Mouse (Mus musculus) heart, postnatal 0 days (tissue): ENCODE data around the gene Ankrd13b. TPM values are rescaled to one million over a fixed set of nuclear protein-coding genes. Genes with fewer than 3 reads are reported as not detected.
"Not testable (repeated sequence)": the region's sequence is repeated elsewhere in the genome, so short reads cannot be mapped to it uniquely, and the experiment has no call there.

ENCODE experiments used
- ATAC-seq: fragments of 200-750 bp; cut with Nextera tagmentation; 2 replicates; pipeline ENCODE4 v1.8.0; 2017; ENCODE audit warnings: low read depth, moderate number of reproducible peaks, moderate library complexity; ENCODE audit not compliant: insufficient read depth
- DNase-seq: peaks from one replicate; pipeline ENCODE4 v3.0.0-alpha.2; 2016; ENCODE audit warnings: low spot score
- H3K27ac ChIP-seq: fragments of 300-500 bp; sonication (generic); 2 replicates; pipeline ENCODE4 v1.5.1; 2014; ENCODE audit warnings: low read depth, mild to moderate bottlenecking
- H3K27me3 ChIP-seq: fragments of 300-500 bp; sonication (generic); 2 replicates; pipeline ENCODE4 v1.6.1; 2014; ENCODE audit warnings: low read length, mixed read lengths; ENCODE audit not compliant: control insufficient read depth, insufficient read depth
- H3K36me3 ChIP-seq: fragments of 300-500 bp; sonication (generic); replicated peaks from 2 replicates; pipeline ENCODE4 v1.6.1; 2014; ENCODE audit warnings: low read length, mixed read lengths; ENCODE audit not compliant: control insufficient read depth, insufficient read depth
- H3K4me1 ChIP-seq: fragments of 300-500 bp; sonication (generic); 2 replicates; pipeline ENCODE4 v1.6.1; 2014; ENCODE audit warnings: antibody characterized with exemption; ENCODE audit not compliant: control insufficient read depth, insufficient read depth
- H3K4me2 ChIP-seq: fragments of 300-500 bp; sonication (generic); 2 replicates; pipeline ENCODE4 v1.6.1; 2014; ENCODE audit warnings: low read depth, mild to moderate bottlenecking, low read length, moderate library complexity
- H3K4me3 ChIP-seq: fragments of 300-500 bp; sonication (generic); 2 replicates; pipeline ENCODE4 v1.5.1; 2014; ENCODE audit warnings: low read depth, low read length
- H3K9ac ChIP-seq: fragments of 300-500 bp; sonication (generic); replicated peaks from 2 replicates; pipeline ENCODE4 v1.6.1; 2014; ENCODE audit warnings: low read depth, low read length, mixed read lengths
- H3K9me3 ChIP-seq: fragments of 300-500 bp; sonication (generic); replicated peaks from 2 replicates; pipeline ENCODE4 v1.6.1; 2016; ENCODE audit warnings: low read length; ENCODE audit not compliant: control insufficient read depth
- CTCF ChIP-seq: IDR thresholded peaks from 2 replicates; pipeline ENCODE4 v1.5.1; 2016; ENCODE audit warnings: antibody characterized with exemption, control low read depth, low read depth
- EP300 ChIP-seq: IDR thresholded peaks from 2 replicates; pipeline ENCODE4 v1.6.1; 2016; ENCODE audit warnings: antibody characterized with exemption, low read depth
- WGBS: fragments of 180-500 bp; shearing (Covaris S2); extraction: QIAGEN DNeasy Blood & Tissue Kit; methylation state at CpG from one replicate; pipeline ENCODE4 v1.1.7; 2014; 5-methylcytosine and 5-hydroxymethylcytosine counted together
- polyA plus RNA-seq: library from polyadenylated mRNA; unstranded; fragments of >200 nt; fragmentation: Nextera tagmentation; extraction: Ambion mirVana; gene quantifications from 2 replicates; pipeline ENCODE4 v1.2.1, GENCODE M21; 2015
- total RNA-seq: library from RNA; depleted of rRNA; stranded (reverse); fragments of >200 nt; gene quantifications from 2 replicates; pipeline ENCODE4 v1.2.3, GENCODE M21; 2014; ENCODE audit warnings: low replicate concordance; rRNA removed

Gene Ankrd13b
- total RNA-seq (6.4 and 9.9 TPM in 2 replicates), polyA plus RNA-seq (2.6 and 2.7 TPM in 2 replicates)

GRCm38 (mm10) chr11:77489591-77490235, at the start of gene Ankrd13b:
Ankrd13b (minus strand) TSS chr11:77489678.
- H3K36me3 ChIP-seq, result no peaks in the 10 kb centered on the region
- peak within 1 kb of the TSS; percentile 83 for H3K9ac ChIP-seq
- no peak for TF ChIP-seq CTCF
- no peak for TF ChIP-seq EP300
- DNase-seq (peak; percentile 67), ATAC-seq (no peak)
- H3K4me2 ChIP-seq, result peak within 1 kb of the TSS; percentile 89
- H3K4me1 ChIP-seq, result peaks cover 21% of the 10 kb centered on the region
- H3K27me3 ChIP-seq, result no peaks in the 10 kb centered on the region
- WGBS, result under 1% methylated on average over 43 of the region's 87 CpGs
- no peaks in the 10 kb centered on the region for H3K9me3 ChIP-seq
- peak within 1 kb of the TSS; percentile 92 for H3K4me3 ChIP-seq
- H3K27ac ChIP-seq, result no peak within 1 kb of the TSS; the same call in 1 of the 2 replicates

DNA sequence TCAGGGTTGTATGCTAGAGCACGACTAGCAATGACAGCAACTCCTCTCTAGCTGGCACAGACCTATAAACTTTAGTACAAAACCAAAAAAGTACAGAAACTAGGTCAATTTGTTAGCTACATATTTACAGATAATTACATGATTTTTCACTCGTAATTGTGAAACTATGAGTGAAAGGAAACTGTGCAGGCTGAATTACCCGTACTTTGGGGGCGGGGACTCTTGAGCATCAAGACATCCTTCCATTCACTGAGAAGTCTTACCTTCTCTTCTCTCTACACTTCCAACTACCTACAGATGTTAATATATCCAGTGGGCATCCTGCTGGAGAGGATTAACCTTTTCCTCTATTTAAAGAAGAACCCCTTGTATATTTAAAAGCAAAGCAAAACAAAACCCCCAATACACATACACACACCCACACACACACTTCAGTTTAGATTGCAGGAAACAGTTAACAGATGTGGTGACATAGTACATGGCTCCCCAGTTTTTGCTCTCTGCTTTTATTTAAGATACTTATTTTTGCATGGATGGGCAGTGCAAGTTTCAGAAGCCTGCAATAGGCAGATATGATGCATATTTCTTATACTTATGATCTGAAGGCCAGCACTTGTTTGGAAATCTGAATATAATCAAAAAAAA, 42.8 kb upstream of the Ankrd13b start:
- H3K4me3 ChIP-seq, result no peak overlapping the region
- no peak overlapping the region for H3K9ac ChIP-seq
- TF ChIP-seq CTCF (no peak), EP300 (no peak)
- no peaks in the 10 kb centered on the region for H3K4me1 ChIP-seq
- no peak overlapping the region for H3K4me2 ChIP-seq
- no peaks in the 10 kb centered on the region for H3K27me3 ChIP-seq
- DNase-seq, result no peak
- WGBS, result 87% methylated on average over 4 of the region's 4 CpGs
- peaks cover 23% of the 10 kb centered on the region for H3K36me3 ChIP-seq
- H3K9me3 ChIP-seq, result no peaks in the 10 kb centered on the region
- H3K27ac ChIP-seq, result no peak overlapping the region
- ATAC-seq, result no peak

DNA sequence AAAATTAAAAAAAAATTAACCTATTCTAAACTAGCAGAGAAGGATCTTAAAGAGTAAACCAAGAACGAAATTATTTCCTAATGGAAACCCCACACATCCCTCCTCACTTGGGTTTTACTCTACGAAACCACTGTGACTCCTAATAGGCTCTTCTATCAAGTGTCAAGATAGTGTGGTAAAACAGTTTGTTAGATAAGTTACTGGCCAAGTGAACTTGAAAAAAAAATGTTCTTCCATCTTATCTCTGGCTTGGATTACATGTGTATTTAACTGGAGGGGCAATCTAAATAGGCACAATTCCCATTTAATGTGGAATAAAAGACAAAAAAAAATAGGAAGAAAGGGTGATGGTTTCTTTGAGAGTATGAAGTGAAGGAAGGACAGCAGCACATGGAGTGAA, 41.4 kb upstream of the Ankrd13b start:
- 65% methylated on average over 2 of the region's 2 CpGs for WGBS
- H3K27me3 ChIP-seq, result no peaks in the 10 kb centered on the region

GRCm38 (mm10) chr11:77529644-77530043, 40.2 kb upstream of the Ankrd13b start:
- H3K4me1 ChIP-seq, result no peaks in the 10 kb centered on the region
- TF ChIP-seq CTCF (no peak), EP300 (no peak)
- no peak overlapping the region for H3K4me3 ChIP-seq
- whole genome bisulfite sequencing, result 66% methylated on average over 3 of the region's 3 CpGs
- H3K27me3 ChIP-seq, result no peaks in the 10 kb centered on the region
- DNase-seq, result no peak
- H3K27ac ChIP-seq, result no peak overlapping the region
- ATAC-seq, result no peak
- peaks cover 3% of the 10 kb centered on the region; the same call in 1 of the 2 replicates for H3K36me3 ChIP-seq
- H3K9ac ChIP-seq, result no peak overlapping the region
- H3K4me2 ChIP-seq, result no peak overlapping the region
- no peaks in the 10 kb centered on the region for H3K9me3 ChIP-seq

More for the DNA sequence above, 41.4 kb upstream of the Ankrd13b start:
- DNase-seq (no peak), ATAC-seq (no peak)
- H3K4me1 ChIP-seq, result no peaks in the 10 kb centered on the region
- no peak overlapping the region for H3K9ac ChIP-seq
- H3K4me2 ChIP-seq, result no peak overlapping the region
- H3K27ac ChIP-seq, result no peak overlapping the region
- H3K4me3 ChIP-seq, result no peak overlapping the region
- H3K36me3 ChIP-seq, result peaks cover 8% of the 10 kb centered on the region
- no peak for TF ChIP-seq CTCF
- no peak for TF ChIP-seq EP300
- no peaks in the 10 kb centered on the region for H3K9me3 ChIP-seq

DNA sequence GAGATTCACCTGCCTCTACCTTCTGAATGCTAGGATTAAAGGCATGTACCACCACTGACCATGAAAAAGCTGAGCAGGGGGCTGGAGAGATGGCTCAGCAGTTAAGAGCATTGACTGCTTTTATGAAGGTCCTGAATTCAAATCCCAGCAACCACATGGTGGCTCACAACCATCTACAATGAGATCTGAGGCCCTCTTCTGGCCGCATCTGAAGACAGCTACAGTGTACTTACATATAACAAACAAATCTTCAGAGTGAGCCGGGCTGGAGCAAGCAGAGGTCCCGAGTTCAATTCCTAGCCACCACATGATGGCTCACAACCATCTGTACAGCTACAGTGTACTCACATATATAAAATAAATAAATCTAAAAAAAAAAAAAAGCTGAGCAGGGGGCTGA, 38.9 kb upstream of the Ankrd13b start:
- H3K36me3 ChIP-seq, ATAC-seq, H3K27ac ChIP-seq, H3K4me3 ChIP-seq, H3K27me3 ChIP-seq, DNase-seq, H3K4me1 ChIP-seq, H3K9ac ChIP-seq, H3K4me2 ChIP-seq, H3K9me3 ChIP-seq: not testable (repeated sequence)
- 87% methylated on average over 3 of the region's 3 CpGs for WGBS
